Comparison of ENCODE assay signal across 10 mouse cellular contexts in genomic region chr6:92869582-92870219, GRCm38 (mm10). TPM values are rescaled to one million over a fixed set of nuclear protein-coding genes. Genes with fewer than 3 reads are reported as not detected.
A peak's percentile ranks its signal among the peaks of the same experiment; 100 is the strongest.
DNase-seq lines count a peak whose midpoint lies in the region; ATAC-seq lines count a peak whose summit lies in the region.
"Had no signal": no experiment of that assay in that cellular context is flagged by ENCODE, and none has a peak within 500 bp of the region (broad histone marks: within the 10 kb centered on the region; RNA-seq: fewer than 3 reads in every experiment).

No protein-coding gene starts in this region.

- no peaks in the 10 kb centered on the region for H3K9me3 ChIP-seq in kidney, embryonic 16.5 days (ENCODE audit: low read length)
- no peaks in the 10 kb centered on the region for H3K9me3 ChIP-seq in embryonic facial prominence, embryonic 13.5 days
- no peaks in the 10 kb centered on the region for H3K9me3 ChIP-seq in intestine, embryonic 16.5 days (ENCODE audit: control insufficient read depth, low read length)
- H3K9me3 ChIP-seq in neural tube, embryonic 11.5 days (ENCODE audit: control insufficient read depth, low read length) = no peaks in the 10 kb centered on the region

- no peak overlapping the region for H3K9ac ChIP-seq in kidney, embryonic 16.5 days (replicated peaks; ENCODE audit: low read length)
- H3K9ac ChIP-seq in embryonic facial prominence, embryonic 13.5 days = no peak overlapping the region
- peak overlapping the region; percentile 30; the same call in 1 of the 2 replicates for H3K9ac ChIP-seq in intestine, embryonic 16.5 days (ENCODE audit: low read depth, low read length)
- no peak overlapping the region for H3K9ac ChIP-seq in neural tube, embryonic 11.5 days (ENCODE audit: low read length)

- peak overlapping the region; percentile 84 for H3K27ac ChIP-seq in kidney, embryonic 16.5 days (ENCODE audit: low read length)
- no peak overlapping the region for H3K27ac ChIP-seq in embryonic facial prominence, embryonic 13.5 days
- H3K27ac ChIP-seq in intestine, embryonic 16.5 days (ENCODE audit: low read length) = peak overlapping the region; percentile 92
- no peak overlapping the region for H3K27ac ChIP-seq in neural tube, embryonic 11.5 days (ENCODE audit: low read depth, low read length)

- no peak overlapping the region for H3K4me3 ChIP-seq in kidney, embryonic 16.5 days (ENCODE audit: low read length)
- H3K4me3 ChIP-seq in embryonic facial prominence, embryonic 13.5 days = no peak overlapping the region
- no peak overlapping the region for H3K4me3 ChIP-seq in intestine, embryonic 16.5 days (ENCODE audit: low read length)
- H3K4me3 ChIP-seq in neural tube, embryonic 11.5 days (ENCODE audit: low read depth, low read length) = no peak overlapping the region

- H3K36me3 ChIP-seq in kidney, embryonic 16.5 days (ENCODE audit: insufficient read depth, low read length) = peaks cover 31% of the 10 kb centered on the region
- peaks cover 16% of the 10 kb centered on the region for H3K36me3 ChIP-seq in embryonic facial prominence, embryonic 13.5 days
- no peaks in the 10 kb centered on the region for H3K36me3 ChIP-seq in intestine, embryonic 16.5 days (ENCODE audit: control insufficient read depth, insufficient read depth, low read length)
- H3K36me3 ChIP-seq in neural tube, embryonic 11.5 days (ENCODE audit: control insufficient read depth, insufficient read depth, low read length) = no peaks in the 10 kb centered on the region

- peaks cover 33% of the 10 kb centered on the region for H3K4me1 ChIP-seq in kidney, embryonic 16.5 days (ENCODE audit: insufficient read depth, low read length)
- peaks cover 15% of the 10 kb centered on the region for H3K4me1 ChIP-seq in embryonic facial prominence, embryonic 13.5 days
- peaks cover 12% of the 10 kb centered on the region for H3K4me1 ChIP-seq in intestine, embryonic 16.5 days (ENCODE audit: control insufficient read depth, insufficient read depth, low read length)
- no peaks in the 10 kb centered on the region for H3K4me1 ChIP-seq in neural tube, embryonic 11.5 days (ENCODE audit: control insufficient read depth, insufficient read depth, low read length)

- H3K4me2 ChIP-seq in kidney, embryonic 16.5 days (replicated peaks; ENCODE audit: low read depth, low read length) = 0 out of 2 replicates have a peak overlapping the region, but pooled peaks have one; percentile 7
- H3K4me2 ChIP-seq in embryonic facial prominence, embryonic 13.5 days = peak overlapping the region; percentile 35
- H3K4me2 ChIP-seq in intestine, embryonic 16.5 days (ENCODE audit: low read depth, low read length) = no peak overlapping the region
- H3K4me2 ChIP-seq in neural tube, embryonic 11.5 days (ENCODE audit: low read depth) = no peak overlapping the region

- 41% methylated on average over 16 of the region's 16 CpGs for WGBS in kidney, embryonic 16.5 days
- 30% methylated on average over 16 of the region's 16 CpGs for WGBS in embryonic facial prominence, embryonic 13.5 days
- 31% methylated on average over 16 of the region's 16 CpGs for WGBS in intestine, embryonic 16.5 days
- WGBS in neural tube, embryonic 11.5 days = 51% methylated on average over 16 of the region's 16 CpGs

- no peak for DNase-seq in kidney, adult 8-10 months
- DNase-seq in neural tube, embryonic 11.5 days (ENCODE audit: low spot score) = peak; percentile 30
- DNase-seq in adrenal gland, adult 8-10 months = no peak
- no peak for DNase-seq in spleen, postnatal 10 days (ENCODE audit: low spot score in 2 of 2)
- no peak for DNase-seq in right cerebral cortex, postnatal 10 days (ENCODE audit: low spot score in 2 of 2)

- no peaks in the 10 kb centered on the region for H3K27me3 ChIP-seq in kidney, embryonic 16.5 days (ENCODE audit: insufficient read depth, low read length)
- H3K27me3 ChIP-seq in embryonic facial prominence, embryonic 13.5 days = no peaks in the 10 kb centered on the region
- H3K27me3 ChIP-seq in intestine, embryonic 16.5 days (replicated peaks; ENCODE audit: control insufficient read depth, insufficient read depth, low read length) = no peaks in the 10 kb centered on the region
- no peaks in the 10 kb centered on the region for H3K27me3 ChIP-seq in neural tube, embryonic 11.5 days (ENCODE audit: control insufficient read depth, insufficient read depth, low read length)

- ATAC-seq in kidney, embryonic 16.5 days (ENCODE audit: low FRiP score, low TSS enrichment) = peak; percentile 68
- ATAC-seq in embryonic facial prominence, embryonic 13.5 days (ENCODE audit: insufficient number of reproducible peaks, insufficient read depth, low FRiP score, low TSS enrichment, low read depth) = peak; percentile 75; the same call in 1 of the 2 replicates
- ATAC-seq in intestine, embryonic 16.5 days = peak; percentile 74
- no peak for ATAC-seq in neural tube, embryonic 11.5 days (ENCODE audit: insufficient read depth, low FRiP score, low TSS enrichment)

RNA-seq across cellular contexts. Expression of gene Gm15737, which starts 0.5 kb away (rescaled TPM):
- 0.04 and 0.12 TPM in 2 replicates for polyA plus RNA-seq in kidney, embryonic 16.5 days (2015; fragmentation: Nextera tagmentation; extraction: Ambion mirVana)
- not detected in 2 replicates for polyA plus RNA-seq in embryonic facial prominence, embryonic 13.5 days (2015; fragmentation: Nextera tagmentation; extraction: Ambion mirVana)
- 0.06 TPM in 1 of 2 replicates, not detected in the other for polyA plus RNA-seq in intestine, embryonic 16.5 days (2015; fragmentation: Nextera tagmentation; extraction: Ambion mirVana)
- not detected in 2 replicates for polyA plus RNA-seq in neural tube, embryonic 11.5 days (2014; fragmentation: Nextera tagmentation; extraction: Ambion mirVana)
- total RNA-seq in adrenal gland, adult 8-10 months (2022) = under 1 TPM in 1 of 4 experiments, not detected in 3; 0.06 TPM
- total RNA-seq: hematopoietic stem cell, adult 5-6 weeks; megakaryocyte, adult 5-6 weeks had no signal

RNA-seq across cellular contexts. Expression of gene A730049H05Rik, which starts 53.4 kb away (rescaled TPM):
- 2.3 and 3.1 TPM in 2 replicates for polyA plus RNA-seq in kidney, embryonic 16.5 days (2015; fragmentation: Nextera tagmentation; extraction: Ambion mirVana)
- polyA plus RNA-seq in embryonic facial prominence, embryonic 13.5 days (2015; fragmentation: Nextera tagmentation; extraction: Ambion mirVana) = 0.67 and 1.1 TPM in 2 replicates
- polyA plus RNA-seq in intestine, embryonic 16.5 days (2015; fragmentation: Nextera tagmentation; extraction: Ambion mirVana) = 0.27 and 0.38 TPM in 2 replicates
- 0.12 TPM in 1 of 2 replicates, not detected in the other for polyA plus RNA-seq in neural tube, embryonic 11.5 days (2014; fragmentation: Nextera tagmentation; extraction: Ambion mirVana)
- 1 to 10 TPM; 1.9 to 7.0 (median 2.4) TPM for total RNA-seq in adrenal gland, adult 8-10 months (2022)
- total RNA-seq: hematopoietic stem cell, adult 5-6 weeks; megakaryocyte, adult 5-6 weeks had no signal

Comparison
In these comparisons a context has a peak if more than half of its experiments do, and no peak if none do; other contexts are left out.
1. H3K27ac ChIP-seq: peak in kidney, embryonic 16.5 days (single experiment) and intestine, embryonic 16.5 days (single experiment); none in embryonic facial prominence, embryonic 13.5 days (single experiment) and neural tube, embryonic 11.5 days (single experiment).
2. H3K4me2 ChIP-seq: peak in kidney, embryonic 16.5 days (single experiment) and embryonic facial prominence, embryonic 13.5 days (single experiment); none in intestine, embryonic 16.5 days (single experiment) and neural tube, embryonic 11.5 days (single experiment).